Mouse (Mus musculus): ENCODE results near the gene Zic4. TPM values are rescaled to one million over a fixed set of nuclear protein-coding genes. Genes with fewer than 3 reads are reported as not detected.
A peak's percentile ranks its signal among the peaks of the same experiment; 100 is the strongest.

Zic4 gene
- total and polyA plus RNA-seq, 2 experiments from 2014 or later = 33.5 to 73.4 TPM

DNA sequence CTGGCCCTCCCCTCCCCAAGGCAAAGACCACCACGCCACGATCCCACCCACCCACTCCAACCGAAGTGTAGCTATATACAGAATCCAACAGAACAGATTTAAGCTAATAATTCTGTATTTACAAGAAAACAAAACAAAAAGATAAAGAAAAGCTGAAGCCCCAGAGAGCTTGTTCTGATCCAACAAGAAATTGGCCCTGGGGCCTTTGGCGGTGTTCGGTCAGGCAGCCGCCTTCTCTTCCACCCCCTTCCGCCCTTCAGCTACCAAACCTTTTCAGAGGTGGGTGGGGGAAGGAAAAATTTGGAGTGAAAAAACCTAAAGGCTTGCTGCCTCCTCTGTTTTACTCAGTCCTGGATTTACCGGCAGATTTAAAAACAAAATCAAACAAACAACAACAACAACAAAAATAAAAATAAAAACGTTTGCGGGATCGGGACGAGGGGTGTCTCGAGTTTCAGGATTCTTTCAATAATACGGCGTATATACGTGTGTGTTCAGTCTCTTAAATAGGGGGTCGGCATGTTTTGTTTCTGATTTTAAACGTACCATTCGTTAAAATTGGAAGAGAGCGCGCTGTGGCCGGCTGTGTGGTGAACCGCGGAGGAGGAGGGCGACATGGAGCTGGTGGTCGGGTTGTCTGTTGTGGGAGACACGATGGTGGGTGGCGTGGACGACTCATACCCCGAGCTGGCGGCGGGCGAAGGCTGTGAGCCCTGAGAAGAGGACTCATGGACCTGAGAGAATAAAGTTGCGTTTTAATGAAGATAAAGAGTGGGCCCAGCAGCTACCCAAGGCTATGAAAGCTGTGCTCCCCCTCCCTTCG lies 969 bp upstream of the Zic4 start:
- H3K27ac ChIP-seq (ENCODE audit: low read depth, low read length) = peak overlapping the region; percentile 81
- H3K9me3 ChIP-seq (ENCODE audit: low read length) = no peaks in the 10 kb centered on the region
- DNase-seq (ENCODE audit: low spot score) (peak; percentile 46), ATAC-seq (ENCODE audit: low FRiP score) (peak; percentile 2; the same call in 1 of the 2 replicates)
- H3K27me3 ChIP-seq (ENCODE audit: insufficient read depth, low read length) = peaks cover 39% of the 10 kb centered on the region
- WGBS = 3% methylated on average over 35 of the region's 35 CpGs
- peak overlapping the region; percentile 64 for H3K9ac ChIP-seq (replicated peaks; ENCODE audit: low read length, poor library complexity, severe bottlenecking)
- TF ChIP-seq CTCF (IDR thresholded peaks at IDR 0.05) = no peak
- H3K4me3 ChIP-seq (ENCODE audit: low read depth, low read length) = peak overlapping the region; percentile 49
- H3K4me1 ChIP-seq (ENCODE audit: insufficient read depth, low read length) = no peaks in the 10 kb centered on the region
- H3K4me2 ChIP-seq (ENCODE audit: low read depth, low read length, poor library complexity, severe bottlenecking) = peak overlapping the region; percentile 46
- no peaks in the 10 kb centered on the region for H3K36me3 ChIP-seq (ENCODE audit: insufficient read depth, low read length)

DNA sequence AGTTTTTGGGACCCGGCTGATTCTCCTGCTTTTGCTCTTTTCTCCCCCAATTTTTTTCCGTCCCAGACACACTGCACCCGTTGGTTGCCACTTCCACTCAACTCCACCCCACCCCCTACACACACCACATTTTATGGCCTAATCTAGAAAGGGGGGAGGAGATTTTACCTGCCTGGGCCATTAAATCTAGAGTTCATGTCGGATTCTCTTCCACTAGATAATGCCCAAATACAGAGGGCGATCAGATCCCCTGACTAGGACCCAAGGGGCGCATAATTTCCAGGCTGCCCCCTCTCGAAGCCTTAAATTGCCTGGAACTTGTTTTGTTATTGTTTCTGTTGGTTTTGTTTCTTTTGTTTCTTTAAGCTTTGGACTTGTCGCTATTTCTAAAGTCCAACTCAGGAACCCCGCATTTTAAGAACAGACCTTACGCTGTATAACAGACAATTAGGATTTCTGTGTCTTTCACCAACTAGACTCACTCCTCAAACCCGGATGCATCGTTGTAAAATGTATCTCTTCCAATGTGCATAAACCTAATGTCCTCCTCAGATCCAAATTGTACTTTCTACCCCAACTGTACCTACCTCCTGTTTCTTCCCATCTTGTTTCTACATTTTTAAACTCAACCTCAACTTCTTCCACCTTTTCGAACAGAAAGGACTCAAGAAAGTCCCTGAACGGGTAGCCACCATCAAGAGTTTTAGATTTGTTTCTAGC lies 958 bp downstream of the Zic4 start:
- Histone ChIP-seq H3K4me1 (ENCODE audit: insufficient read depth, low read length) (no peaks in the 10 kb centered on the region), H3K27ac (ENCODE audit: low read depth, low read length) (peak overlapping the region; percentile 81), H3K9ac (replicated peaks; ENCODE audit: low read length, poor library complexity, severe bottlenecking) (peak overlapping the region; percentile 64), H3K4me2 (ENCODE audit: low read depth, low read length, poor library complexity, severe bottlenecking) (peak overlapping the region; percentile 46), H3K36me3 (ENCODE audit: insufficient read depth, low read length) (no peaks in the 10 kb centered on the region), H3K27me3 (ENCODE audit: insufficient read depth, low read length) (peaks cover 23% of the 10 kb centered on the region), H3K4me3 (ENCODE audit: low read depth, low read length) (peak overlapping the region; percentile 49), H3K9me3 (ENCODE audit: low read length) (no peaks in the 10 kb centered on the region)
- 9% methylated on average over 14 of the region's 14 CpGs for WGBS
- DNase-seq (ENCODE audit: low spot score) = peak; percentile 12
- no peak for TF ChIP-seq CTCF (IDR thresholded peaks at IDR 0.05)
- ATAC-seq (ENCODE audit: low FRiP score) = no peak

DNA sequence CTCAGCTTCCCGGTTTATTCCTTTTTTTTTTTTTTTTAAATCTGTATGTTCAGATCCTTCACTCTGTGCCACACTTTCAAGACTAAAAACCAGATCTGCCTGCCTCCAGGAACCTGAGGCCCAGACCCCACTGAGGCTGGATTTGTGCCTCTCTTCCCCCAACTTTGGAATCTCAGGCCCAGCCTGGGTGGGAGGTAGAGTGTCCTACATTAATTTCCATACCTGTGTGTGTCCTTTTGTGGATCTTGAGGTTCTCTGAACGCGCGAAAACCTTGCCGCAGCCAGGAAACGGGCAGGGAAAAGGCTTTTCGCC lies 1.6 kb downstream of the Zic4 start:
- WGBS = 3% methylated on average over 7 of the region's 7 CpGs
- H3K27ac ChIP-seq (ENCODE audit: low read depth, low read length) = peak overlapping the region; percentile 81; the same call in 1 of the 2 replicates
- no peaks in the 10 kb centered on the region for H3K9me3 ChIP-seq (ENCODE audit: low read length)
- peak overlapping the region; percentile 64 for H3K9ac ChIP-seq (replicated peaks; ENCODE audit: low read length, poor library complexity, severe bottlenecking)
- H3K4me1 ChIP-seq (ENCODE audit: insufficient read depth, low read length) = no peaks in the 10 kb centered on the region
- DNase-seq (ENCODE audit: low spot score) = no peak
- no peak for ATAC-seq (ENCODE audit: low FRiP score)
- no peak for TF ChIP-seq CTCF (IDR thresholded peaks at IDR 0.05)
- H3K4me2 ChIP-seq (ENCODE audit: low read depth, low read length, poor library complexity, severe bottlenecking) = peak overlapping the region; percentile 44; the same call in 1 of the 2 replicates
- no peaks in the 10 kb centered on the region for H3K36me3 ChIP-seq (ENCODE audit: insufficient read depth, low read length)
- peaks cover 23% of the 10 kb centered on the region for H3K27me3 ChIP-seq (ENCODE audit: insufficient read depth, low read length)
- peak overlapping the region; percentile 49 for H3K4me3 ChIP-seq (ENCODE audit: low read depth, low read length)

DNA sequence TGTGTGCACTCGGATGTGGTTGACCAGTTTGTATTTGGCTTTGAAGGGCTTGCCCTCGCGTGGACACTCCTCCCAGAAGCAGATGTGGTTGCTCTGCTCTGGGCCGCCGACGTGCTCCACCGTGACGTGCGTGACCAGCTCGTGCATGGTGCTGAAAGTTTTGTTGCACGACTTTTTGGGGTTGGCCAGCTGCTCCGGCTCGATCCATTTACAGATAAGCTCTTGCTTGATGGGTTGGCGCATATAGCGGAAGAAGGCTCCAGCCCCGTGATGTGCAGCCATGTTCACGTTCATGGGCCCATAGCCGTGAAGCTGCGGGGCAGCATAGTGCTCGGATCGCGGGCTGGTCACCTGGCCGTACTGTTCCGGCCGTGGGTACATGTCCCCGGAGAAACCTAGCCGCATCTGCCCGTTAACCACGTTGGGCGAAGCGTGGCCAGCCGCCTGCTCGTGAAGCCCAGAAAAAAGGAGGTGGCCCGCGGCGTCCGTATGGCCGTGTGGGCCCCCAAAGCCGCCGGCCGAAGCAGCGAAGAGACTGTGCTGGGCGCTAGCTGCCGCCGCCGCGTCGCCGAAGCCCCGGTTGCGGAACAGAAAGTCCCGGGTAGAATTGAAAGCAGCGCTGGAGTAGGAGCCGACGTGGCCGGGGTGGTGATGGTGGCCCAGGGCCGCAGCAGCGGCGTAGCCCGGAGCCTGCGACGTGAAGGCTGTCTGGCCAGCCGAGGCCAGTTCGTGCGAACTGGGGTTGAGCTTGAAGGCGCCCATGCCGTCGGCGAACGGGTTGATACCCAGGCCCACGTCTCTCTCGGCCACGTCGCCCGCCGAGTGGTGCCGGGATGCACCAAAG lies 2.1 kb downstream of the Zic4 start:
- 0 out of 2 replicates have a peak, but pooled peaks have one; percentile 3 for ATAC-seq (ENCODE audit: low FRiP score)

DNA sequence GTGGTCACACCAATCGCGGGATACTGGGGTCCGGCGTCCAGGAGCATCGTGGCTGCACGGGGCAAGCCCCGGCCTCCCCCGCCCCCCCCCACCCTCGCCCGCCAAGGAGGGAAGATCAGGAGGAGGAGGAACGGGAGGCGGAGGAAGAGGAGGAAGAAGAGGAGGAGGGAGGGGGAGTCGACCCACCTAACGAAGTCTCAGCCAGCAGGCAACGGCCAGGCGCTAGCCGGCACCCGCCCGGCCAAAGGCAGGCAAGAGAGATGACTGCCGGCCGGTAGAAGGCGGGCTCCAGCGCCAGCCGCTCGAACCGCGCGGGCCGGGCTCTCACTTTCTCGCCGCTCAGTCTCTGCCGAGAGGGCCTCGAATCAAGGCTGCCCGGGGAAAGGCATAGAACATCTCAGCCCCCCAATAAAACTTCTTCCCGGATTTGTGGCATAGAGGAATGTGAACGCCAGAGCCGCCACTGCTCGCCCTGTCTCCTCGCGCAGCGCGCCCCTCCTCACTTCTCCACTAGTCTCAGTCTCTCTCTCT lies 2.8 kb downstream of the Zic4 start:
- H3K27me3 ChIP-seq (ENCODE audit: insufficient read depth, low read length) = peaks cover 22% of the 10 kb centered on the region
- 0% methylated on average over 24 of the region's 42 CpGs for WGBS
- DNase-seq (ENCODE audit: low spot score) = peak; percentile 59

More for the DNA sequence above, 2.1 kb downstream of the Zic4 start:
- Histone ChIP-seq H3K36me3 (ENCODE audit: insufficient read depth, low read length) (no peaks in the 10 kb centered on the region), H3K9ac (replicated peaks; ENCODE audit: low read length, poor library complexity, severe bottlenecking) (peak overlapping the region; percentile 64), H3K27ac (ENCODE audit: low read depth, low read length) (peak overlapping the region; percentile 81), H3K4me1 (ENCODE audit: insufficient read depth, low read length) (no peaks in the 10 kb centered on the region), H3K9me3 (ENCODE audit: low read length) (no peaks in the 10 kb centered on the region), H3K27me3 (ENCODE audit: insufficient read depth, low read length) (peaks cover 23% of the 10 kb centered on the region), H3K4me3 (ENCODE audit: low read depth, low read length) (peak overlapping the region; percentile 49), H3K4me2 (ENCODE audit: low read depth, low read length, poor library complexity, severe bottlenecking) (peak overlapping the region; percentile 44)
- no peak for TF ChIP-seq CTCF (IDR thresholded peaks at IDR 0.05)
- 1% methylated on average over 77 of the region's 77 CpGs for WGBS
- DNase-seq (ENCODE audit: low spot score) = peak; percentile 19

More for the DNA sequence above, 2.8 kb downstream of the Zic4 start:
- Histone ChIP-seq H3K27ac (ENCODE audit: low read depth, low read length) (peak overlapping the region; percentile 81), H3K9ac (replicated peaks; ENCODE audit: low read length, poor library complexity, severe bottlenecking) (peak overlapping the region; percentile 64), H3K4me3 (ENCODE audit: low read depth, low read length) (peak overlapping the region; percentile 49), H3K4me2 (ENCODE audit: low read depth, low read length, poor library complexity, severe bottlenecking) (peak overlapping the region; percentile 44), H3K36me3 (ENCODE audit: insufficient read depth, low read length) (no peaks in the 10 kb centered on the region), H3K9me3 (ENCODE audit: low read length) (no peaks in the 10 kb centered on the region), H3K4me1 (ENCODE audit: insufficient read depth, low read length) (no peaks in the 10 kb centered on the region)
- TF ChIP-seq CTCF (IDR thresholded peaks at IDR 0.05) = no peak; the same call in 1 of the 2 replicates
- ATAC-seq (ENCODE audit: low FRiP score) = peak; percentile 32

All from midbrain, postnatal 0 days (tissue).